Mouse (Mus musculus): ENCODE data around the gene Tlr12.

- no peak for TF ChIP-seq CTCF (IDR thresholded peaks at IDR 0.05; ENCODE audit: insufficient read depth, low read depth, low read length)
- no peak for TF ChIP-seq POLR2A (IDR thresholded peaks at IDR 0.05; ENCODE audit: insufficient read depth, low read depth, low read length)
These were observed at the start of gene Tlr12 for GRCm38 (mm10) chr4:128618246-128618911.

Data from olfactory bulb, adult 2 months (tissue).